Mouse (Mus musculus) cortical plate, adult 2 months (tissue): ENCODE data around the gene Foxf2. TPM values are rescaled to one million over a fixed set of nuclear protein-coding genes. Genes with fewer than 3 reads are reported as not detected.

ENCODE experiments used
- H3K27ac ChIP-seq: fragments of 200-500 bp; 2 replicates; pipeline ENCODE4 v1.5.1; 2012; ENCODE audit warnings: low read length, control low read depth, inconsistent platforms; ENCODE audit not compliant: insufficient read depth
- H3K4me1 ChIP-seq: fragments of 200-500 bp; 2 replicates; pipeline ENCODE4 v1.6.1; 2011; ENCODE audit warnings: low read length; ENCODE audit not compliant: control insufficient read depth, insufficient read depth
- H3K4me3 ChIP-seq: fragments of 200-500 bp; 2 replicates; pipeline ENCODE4 v1.5.1; 2011; ENCODE audit warnings: mild to moderate bottlenecking, low read length, control low read depth; ENCODE audit not compliant: insufficient read depth
- CTCF ChIP-seq: fragments of 200-500 bp; IDR thresholded peaks from 2 replicates; pipeline ENCODE4 v1.5.1; 2011; ENCODE audit warnings: mild to moderate bottlenecking, control low read depth, low read length; ENCODE audit not compliant: insufficient read depth; ENCODE audit errors: extremely low read depth
- POLR2A ChIP-seq: fragments of 200-500 bp; IDR thresholded peaks from 2 replicates; pipeline ENCODE4 v1.6.1; 2011; ENCODE audit warnings: mild to moderate bottlenecking, low read length, control low read depth; ENCODE audit not compliant: insufficient read depth; ENCODE audit errors: extremely low read depth
- polyA plus RNA-seq: library from polyadenylated mRNA; depleted of rRNA; stranded (reverse); fragments of >200 nt; gene quantifications from 2 replicates; pipeline ENCODE4 v1.2.3, GENCODE M21; 2012

Gene Foxf2
- polyA plus RNA-seq, 1 experiment = 5.8 TPM

GRCm38 (mm10) chr13:31623906-31624860 lies 1.4 kb upstream of the Foxf2 start:
- Histone ChIP-seq H3K4me3 (no peak overlapping the region), H3K27ac (no peak overlapping the region), H3K4me1 (no peaks in the 10 kb centered on the region)
- TF ChIP-seq CTCF (no peak), POLR2A (no peak)

DNA sequence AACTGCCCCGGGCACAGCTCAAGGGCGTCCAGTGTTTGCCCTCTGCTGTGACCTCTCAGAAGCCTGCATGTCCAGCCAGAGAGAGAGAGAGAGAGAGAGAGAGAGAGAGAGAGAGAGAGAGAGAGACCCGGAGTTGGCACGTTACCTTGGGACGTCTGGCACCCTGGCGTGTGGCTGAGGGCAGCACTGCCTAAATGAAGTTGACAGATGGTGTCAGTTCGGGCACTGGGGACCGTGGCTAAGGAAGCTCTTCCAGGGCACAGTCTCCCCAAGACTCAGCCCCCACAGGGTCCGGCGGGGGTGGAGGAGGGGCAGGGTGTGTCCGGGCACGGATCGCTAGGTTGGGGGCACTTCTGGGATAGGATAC lies 667 bp upstream of the Foxf2 start:
- Histone ChIP-seq H3K4me3 (peak overlapping the region; percentile 16; the same call in 1 of the 2 replicates), H3K27ac (no peak overlapping the region; the same call in 1 of the 2 replicates), H3K4me1 (no peaks in the 10 kb centered on the region)
- TF ChIP-seq CTCF = no peak

DNA sequence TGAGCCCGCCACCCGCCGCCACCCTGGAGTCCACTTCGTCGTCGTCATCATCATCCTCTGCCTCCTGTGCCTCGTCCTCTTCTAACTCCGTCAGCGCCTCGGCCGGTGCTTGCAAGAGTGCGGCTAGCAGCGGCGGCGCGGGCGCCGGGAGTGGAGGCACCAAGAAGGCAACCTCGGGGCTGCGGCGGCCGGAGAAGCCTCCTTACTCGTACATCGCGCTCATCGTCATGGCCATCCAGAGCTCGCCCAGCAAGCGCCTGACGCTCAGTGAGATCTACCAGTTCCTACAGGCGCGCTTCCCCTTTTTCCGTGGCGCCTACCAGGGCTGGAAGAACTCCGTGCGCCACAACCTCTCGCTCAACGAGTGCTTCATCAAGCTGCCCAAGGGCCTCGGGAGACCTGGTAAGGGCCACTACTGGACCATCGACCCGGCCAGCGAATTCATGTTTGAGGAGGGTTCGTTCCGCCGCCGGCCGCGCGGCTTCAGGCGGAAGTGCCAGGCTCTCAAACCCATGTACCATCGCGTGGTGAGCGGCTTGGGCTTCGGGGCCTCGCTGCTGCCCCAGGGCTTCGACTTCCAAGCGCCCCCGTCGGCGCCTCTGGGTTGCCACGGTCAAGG lies 676 bp downstream of the Foxf2 start:
- Histone ChIP-seq H3K4me3 (peak overlapping the region; percentile 12; the same call in 1 of the 2 replicates), H3K27ac (0 out of 2 replicates have a peak overlapping the region, but pooled peaks have one; percentile 60), H3K4me1 (no peaks in the 10 kb centered on the region)
- no peak for TF ChIP-seq CTCF
- TF ChIP-seq POLR2A = no peak

DNA sequence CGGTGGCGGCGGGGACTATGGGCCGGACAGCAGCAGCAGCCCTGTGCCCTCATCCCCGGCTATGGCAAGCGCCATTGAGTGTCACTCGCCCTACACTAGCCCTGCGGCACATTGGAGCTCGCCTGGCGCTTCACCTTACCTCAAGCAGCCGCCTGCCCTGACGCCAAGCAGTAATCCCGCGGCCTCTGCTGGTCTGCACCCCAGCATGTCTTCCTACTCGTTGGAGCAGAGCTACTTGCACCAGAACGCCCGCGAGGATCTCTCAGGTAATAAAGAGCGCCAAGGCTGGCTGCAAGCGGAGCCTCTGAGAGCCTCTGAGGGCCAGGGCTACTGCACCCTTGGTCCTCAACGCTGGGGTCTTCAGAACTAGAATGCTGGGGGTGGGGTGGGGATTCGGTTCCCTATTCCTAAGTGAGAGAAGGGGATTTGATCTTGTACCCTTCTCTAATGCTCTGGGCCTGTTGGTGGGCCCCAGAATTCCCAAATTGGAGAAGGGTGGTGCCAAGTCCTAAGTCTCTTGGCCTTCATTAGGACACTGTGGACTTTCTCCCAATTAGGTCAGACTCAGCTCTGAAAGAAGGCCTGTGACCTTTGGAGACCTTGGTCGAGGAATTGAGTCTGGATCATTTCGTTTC lies 1.5 kb downstream of the Foxf2 start:
- Histone ChIP-seq H3K27ac (peak overlapping the region; percentile 60; the same call in 1 of the 2 replicates), H3K4me1 (no peaks in the 10 kb centered on the region), H3K4me3 (peak overlapping the region; percentile 28)
- TF ChIP-seq CTCF (no peak), POLR2A (no peak)

GRCm38 (mm10) chr13:31627864-31628690 lies 2.5 kb downstream of the Foxf2 start:
- Histone ChIP-seq H3K4me3 (peak overlapping the region; percentile 40), H3K4me1 (no peaks in the 10 kb centered on the region), H3K27ac (0 out of 2 replicates have a peak overlapping the region, but pooled peaks have one; percentile 45)
- TF ChIP-seq POLR2A (no peak), CTCF (no peak)

DNA sequence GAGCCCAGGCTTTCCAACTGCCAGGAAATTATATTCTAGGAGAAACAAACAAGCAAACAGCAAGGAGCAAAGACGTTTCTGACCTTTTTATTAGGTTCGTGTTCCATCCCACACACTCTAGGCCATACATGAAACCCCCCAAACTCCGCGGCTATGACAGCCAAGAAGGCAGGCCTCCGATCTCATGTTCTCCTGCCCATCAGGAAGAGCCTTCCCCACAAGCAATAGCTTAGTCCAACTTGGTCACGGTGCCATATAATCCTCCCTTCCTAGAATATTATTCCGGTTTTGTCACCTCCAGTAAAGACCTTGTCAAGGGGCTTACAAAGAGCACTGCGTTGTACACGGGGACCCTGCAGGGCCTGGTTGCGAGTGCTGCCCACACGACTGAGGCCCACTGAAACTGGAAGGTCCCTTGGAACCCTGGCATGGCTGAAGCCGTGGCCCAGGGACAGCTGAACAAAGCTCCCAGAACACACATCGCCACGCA lies 3.1 kb downstream of the Foxf2 start:
- Histone ChIP-seq H3K4me1 (no peaks in the 10 kb centered on the region), H3K4me3 (peak overlapping the region; percentile 40; the same call in 1 of the 2 replicates), H3K27ac (peak overlapping the region; percentile 45; the same call in 1 of the 2 replicates)
- no peak for TF ChIP-seq POLR2A
- TF ChIP-seq CTCF = no peak

DNA sequence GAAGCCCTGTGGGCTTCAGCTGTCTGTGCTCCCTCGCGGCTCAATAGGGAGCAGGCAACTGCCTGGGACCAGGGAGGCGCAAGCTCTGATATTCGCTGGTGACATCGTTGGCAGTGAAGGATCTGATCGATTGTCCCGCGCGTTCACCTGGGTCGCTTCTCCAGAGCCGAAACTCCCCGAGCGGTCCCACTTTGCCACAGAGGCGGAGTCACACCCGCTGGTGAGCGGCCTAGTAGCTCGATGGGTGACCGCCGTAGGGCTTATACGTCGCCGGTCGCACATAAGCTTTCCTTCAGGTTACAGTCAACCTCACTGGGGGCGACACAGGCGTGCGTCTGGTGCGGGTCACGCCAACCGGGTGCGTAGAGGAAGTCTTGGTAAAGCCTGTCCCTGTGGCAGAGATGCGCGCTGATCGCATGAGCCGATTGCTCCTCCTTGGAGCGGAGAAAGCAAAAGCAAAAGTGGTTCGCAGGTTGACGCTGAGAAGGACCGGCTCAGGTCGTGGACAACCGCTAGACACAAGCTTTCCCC lies 3.8 kb downstream of the Foxf2 start:
- Histone ChIP-seq H3K4me3 (peak overlapping the region; percentile 40), H3K27ac (peak overlapping the region; percentile 70), H3K4me1 (no peaks in the 10 kb centered on the region)
- TF ChIP-seq CTCF (no peak), POLR2A (no peak)

- H3K4me1 ChIP-seq = no peaks in the 10 kb centered on the region
- H3K4me3 ChIP-seq = peak overlapping the region; percentile 40; the same call in 1 of the 2 replicates
- TF ChIP-seq POLR2A (no peak), CTCF (no peak)
- H3K27ac ChIP-seq = peak overlapping the region; percentile 70; the same call in 1 of the 2 replicates
Observed at GRCm38 (mm10) chr13:31630051-31630450, 4.4 kb downstream of the Foxf2 start.

- no peak overlapping the region for H3K4me3 ChIP-seq
- TF ChIP-seq POLR2A (no peak), CTCF (no peak)
- no peaks in the 10 kb centered on the region for H3K4me1 ChIP-seq
- no peak overlapping the region for H3K27ac ChIP-seq
Observed at GRCm38 (mm10) chr13:31630551-31630950, 4.9 kb downstream of the Foxf2 start.
